ENCODE assay signal across 1 mouse cellular context in the genomic region with DNA sequence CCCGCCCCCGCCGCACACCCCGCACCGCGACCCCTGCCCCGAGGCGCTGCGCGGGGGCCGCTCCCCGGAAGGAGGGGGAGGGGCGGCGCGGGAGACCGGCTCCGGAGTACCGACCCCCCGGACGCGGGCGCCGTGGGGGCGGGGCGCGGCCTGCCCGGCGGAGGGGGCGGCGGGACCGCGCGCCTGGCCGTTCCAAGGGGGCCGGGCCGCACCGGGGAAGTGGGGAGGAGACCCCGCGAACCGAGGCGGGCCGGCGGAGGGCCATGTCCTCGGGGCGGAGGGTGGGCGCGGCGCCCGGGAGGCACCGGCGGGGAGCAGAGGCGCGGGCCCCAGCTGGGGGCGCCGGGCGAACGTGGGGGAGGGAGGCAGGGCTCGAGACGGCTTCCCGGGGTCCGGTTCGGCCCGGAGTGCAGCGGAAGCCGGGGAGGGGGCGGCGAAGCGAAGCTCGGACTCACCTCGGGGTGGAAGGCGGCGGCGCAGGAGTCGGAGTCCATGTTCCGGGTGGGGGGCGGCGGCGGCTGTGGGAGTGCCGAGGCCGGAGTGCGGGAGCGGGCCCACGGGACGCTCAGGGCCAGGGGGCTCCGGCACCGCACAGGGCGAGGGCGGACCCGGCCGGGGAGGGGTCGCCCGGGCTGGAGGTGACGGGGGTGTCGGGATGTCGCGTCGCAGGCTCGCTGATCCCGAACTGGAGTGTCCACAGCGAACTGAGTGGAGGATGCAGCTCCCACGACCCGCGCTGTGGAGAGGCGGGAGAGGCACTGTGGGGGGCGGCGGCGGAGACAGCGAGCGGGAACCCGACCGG.
TF ChIP-seq lines count a peak whose summit lies in the region.

No protein-coding gene starts in this region.

TF ChIP-seq in MEL, 35 proteins besides CTCF, POLR2A, EP300 and RAD21:
- TF ChIP-seq NELFE (IDR thresholded peaks at IDR 0.05; ENCODE audit: low read depth, low read length), result peak; percentile 11; the same call in 1 of the 2 replicates
- TF ChIP-seq ZKSCAN1 (IDR thresholded peaks at IDR 0.05; ENCODE audit: low read depth, low read length), result no peak
- peak; percentile 54; the same call in 1 of the 2 replicates for TF ChIP-seq E2F4 (IDR thresholded peaks at IDR 0.05; ENCODE audit: borderline replicate concordance, low read depth, low read length)
- TF ChIP-seq MYC (IDR thresholded peaks at IDR 0.05; ENCODE audit: low read depth, low read length), result no peak
